Mouse (Mus musculus) splenic B cell, adult 2 months (primary cell): Measurements from ENCODE around the gene Chga.

Experiments used
- DNase-seq: peaks from one replicate; pipeline ENCODE4 v3.0.0-alpha.2; 2011; ENCODE audit warnings: low read depth, low spot score
- H3K27me3 ChIP-seq: 2 replicates; pipeline ENCODE4 v1.6.1; 2012; ENCODE audit warnings: mild to moderate bottlenecking, low read length, moderate library complexity, mixed read lengths; ENCODE audit not compliant: control insufficient read depth, poor library complexity, insufficient read depth, severe bottlenecking
- H3K36me3 ChIP-seq: 2 replicates; pipeline ENCODE4 v1.6.1; 2012; ENCODE audit warnings: mild to moderate bottlenecking, low read length, moderate library complexity, mixed read lengths; ENCODE audit not compliant: control insufficient read depth, poor library complexity, insufficient read depth, severe bottlenecking

Gene Chga

GRCm38 (mm10) chr12:102599801-102600200 lies 45.0 kb downstream of the Chga start:
- H3K36me3 ChIP-seq = no peaks in the 10 kb centered on the region
- no peaks in the 10 kb centered on the region for H3K27me3 ChIP-seq
- no peak for DNase-seq

- DNase-seq = no peak
- Histone ChIP-seq H3K27me3 (no peaks in the 10 kb centered on the region), H3K36me3 (no peaks in the 10 kb centered on the region)
Observed at GRCm38 (mm10) chr12:102600345-102600744, 45.6 kb downstream of the Chga start.

GRCm38 (mm10) chr12:102601847-102602246 lies 47.1 kb downstream of the Chga start:
- DNase-seq = no peak
- H3K36me3 ChIP-seq = no peaks in the 10 kb centered on the region; the same call in 1 of the 2 replicates
- H3K27me3 ChIP-seq = no peaks in the 10 kb centered on the region

GRCm38 (mm10) chr12:102602255-102603041 lies 47.7 kb downstream of the Chga start:
- no peak for DNase-seq
- H3K27me3 ChIP-seq = no peaks in the 10 kb centered on the region
- H3K36me3 ChIP-seq = no peaks in the 10 kb centered on the region; the same call in 1 of the 2 replicates

GRCm38 (mm10) chr12:102605607-102606006 lies 50.8 kb downstream of the Chga start:
- no peaks in the 10 kb centered on the region; the same call in 1 of the 2 replicates for H3K36me3 ChIP-seq
- DNase-seq = no peak
- no peaks in the 10 kb centered on the region for H3K27me3 ChIP-seq

- no peak for DNase-seq
- Histone ChIP-seq H3K36me3 (no peaks in the 10 kb centered on the region; the same call in 1 of the 2 replicates), H3K27me3 (no peaks in the 10 kb centered on the region)
Observed at GRCm38 (mm10) chr12:102607066-102607465, 52.3 kb downstream of the Chga start.

- no peak for DNase-seq
- H3K36me3 ChIP-seq = no peaks in the 10 kb centered on the region; the same call in 1 of the 2 replicates
- no peaks in the 10 kb centered on the region for H3K27me3 ChIP-seq
Observed at GRCm38 (mm10) chr12:102607808-102608517, 53.2 kb downstream of the Chga start.

- DNase-seq = no peak
- no peaks in the 10 kb centered on the region for H3K27me3 ChIP-seq
- H3K36me3 ChIP-seq = no peaks in the 10 kb centered on the region; the same call in 1 of the 2 replicates
Observed at GRCm38 (mm10) chr12:102610927-102611326, 56.2 kb downstream of the Chga start.

- peak; percentile 22 for DNase-seq
- Histone ChIP-seq H3K27me3 (no peaks in the 10 kb centered on the region), H3K36me3 (no peaks in the 10 kb centered on the region)
Observed at GRCm38 (mm10) chr12:102612431-102612830, 57.7 kb downstream of the Chga start.

- Histone ChIP-seq H3K27me3 (no peaks in the 10 kb centered on the region), H3K36me3 (no peaks in the 10 kb centered on the region)
- DNase-seq = no peak
Observed at GRCm38 (mm10) chr12:102613411-102613810, 58.6 kb downstream of the Chga start.
